Mouse (Mus musculus) left cerebral cortex, adult 18-20 months (tissue): ENCODE measurements around the gene Smco1. TPM values are rescaled to one million over a fixed set of nuclear protein-coding genes. Genes with fewer than 3 reads are reported as not detected.
"Not testable (repeated sequence)": the region's sequence is repeated elsewhere in the genome, so short reads cannot be mapped to it uniquely, and the experiment has no call there.

Experiments used
- DNase-seq, 2 experiments: peaks; one replicate each; pipeline ENCODE4 v3.0.0; 2021 to 2022; ENCODE audit warnings: low spot score in 2 of 2, mixed read lengths in 1 of 2
- long read RNA-seq, 2 experiments: library from polyadenylated mRNA; stranded (forward); transcript quantifications; one replicate each; pipeline ENCODE4 v2.0.0; 2021
- total RNA-seq, 2 experiments: library from RNA; stranded (reverse); gene quantifications; 2 replicates each; pipeline ENCODE4 v1.2.3; 2021

The Smco1 gene
- under 1 TPM; 0.23 to 0.35 TPM for total RNA-seq
- long read RNA-seq, experiment 1, result 0 reads
- long read RNA-seq, experiment 2, result 0 reads

DNA sequence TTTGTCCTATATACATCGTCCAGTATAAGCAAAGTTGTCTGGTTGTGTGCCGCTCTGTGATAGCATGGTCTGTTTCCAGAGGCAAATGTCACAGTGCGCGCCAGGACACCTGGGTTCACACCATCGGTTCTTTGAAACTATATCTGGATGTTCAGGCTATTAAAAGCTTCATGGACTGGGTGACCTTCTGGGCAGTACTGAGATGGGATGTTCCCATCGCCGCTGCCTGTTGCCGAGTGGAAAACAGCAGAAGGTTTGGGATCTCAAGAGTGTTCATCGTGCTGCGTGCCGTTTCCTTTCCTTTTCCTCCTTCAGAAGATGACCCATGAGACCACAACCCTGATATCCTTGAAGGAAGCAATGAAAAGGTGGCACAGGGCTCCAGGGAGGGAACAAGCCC lies at the start of gene Smco1:
Gene Smco1, plus strand, starts transcription at position 178 of the 400 bp plus-strand sequence.
- DNase-seq, result no peak

GRCm38 (mm10) chr16:32221803-32222202 lies 49.5 kb upstream of the Smco1 start:
- no peak for DNase-seq

DNA sequence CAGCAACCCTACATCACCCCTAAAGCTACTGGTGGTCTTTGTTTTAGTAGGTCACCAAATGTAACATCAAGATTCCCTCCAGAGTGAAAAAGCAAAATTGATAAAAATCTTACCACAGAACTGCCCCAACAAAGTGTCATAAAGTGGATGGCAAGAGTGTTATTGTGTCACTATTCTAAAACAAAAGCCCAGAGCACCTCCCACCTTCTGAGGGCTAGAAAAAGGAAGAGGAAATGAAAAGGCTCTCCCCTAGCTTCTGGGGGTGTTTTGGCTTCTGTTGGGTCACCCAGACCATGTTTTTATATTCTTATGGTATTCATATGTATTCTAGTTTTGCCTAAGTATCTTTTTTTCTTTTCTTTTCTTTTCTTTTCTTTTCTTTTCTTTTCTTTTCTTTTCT lies 48.9 kb upstream of the Smco1 start:
- DNase-seq, result no peak

- DNase-seq, result not testable (repeated sequence)
Measured at GRCm38 (mm10) chr16:32232050-32232449, 39.2 kb upstream of the Smco1 start.

GRCm38 (mm10) chr16:32237930-32238680 lies 33.2 kb upstream of the Smco1 start:
- no peak for DNase-seq

DNA sequence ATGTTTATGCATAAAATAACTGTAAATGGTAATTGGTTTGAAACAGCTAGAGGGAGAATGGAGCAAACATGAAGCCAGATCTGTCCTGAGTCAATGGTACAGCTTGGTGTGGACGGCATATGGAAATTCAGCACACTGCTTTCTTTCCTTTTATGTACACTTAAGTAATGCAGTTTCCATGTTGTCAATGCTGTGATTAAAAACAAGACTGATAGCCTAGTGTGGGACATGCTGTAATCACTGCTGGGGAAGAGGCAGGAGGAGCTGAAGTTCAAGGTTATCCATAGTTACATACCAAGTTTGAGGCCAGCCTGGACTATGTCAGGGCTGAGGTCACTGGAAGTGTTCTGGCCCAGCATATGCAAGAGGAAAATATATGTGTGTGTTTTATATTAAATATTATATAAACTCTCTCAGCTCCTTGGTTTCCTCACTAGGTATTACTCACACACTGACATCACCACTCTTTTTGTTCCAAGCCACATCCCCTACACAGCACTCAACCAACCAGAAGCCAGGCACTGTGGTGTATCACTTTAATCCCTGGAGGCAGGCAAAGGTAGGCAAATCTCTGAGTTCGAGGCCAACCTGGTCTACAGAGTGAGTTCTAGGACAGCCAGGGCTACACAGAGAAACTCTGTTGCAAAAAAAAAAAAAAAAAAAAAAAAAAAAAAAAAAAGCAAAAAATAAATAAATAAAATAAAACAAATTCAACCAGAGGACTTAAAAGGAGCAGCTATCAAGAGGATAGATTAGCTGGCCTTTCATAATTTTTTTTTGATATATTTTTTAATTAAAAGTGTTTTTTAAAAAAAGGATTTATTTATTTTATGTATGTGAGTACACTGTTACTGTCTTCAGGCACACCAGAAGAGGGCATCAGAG lies 31.6 kb upstream of the Smco1 start:
- no peak for DNase-seq

GRCm38 (mm10) chr16:32243901-32244300 lies 27.4 kb upstream of the Smco1 start:
- no peak for DNase-seq

DNA sequence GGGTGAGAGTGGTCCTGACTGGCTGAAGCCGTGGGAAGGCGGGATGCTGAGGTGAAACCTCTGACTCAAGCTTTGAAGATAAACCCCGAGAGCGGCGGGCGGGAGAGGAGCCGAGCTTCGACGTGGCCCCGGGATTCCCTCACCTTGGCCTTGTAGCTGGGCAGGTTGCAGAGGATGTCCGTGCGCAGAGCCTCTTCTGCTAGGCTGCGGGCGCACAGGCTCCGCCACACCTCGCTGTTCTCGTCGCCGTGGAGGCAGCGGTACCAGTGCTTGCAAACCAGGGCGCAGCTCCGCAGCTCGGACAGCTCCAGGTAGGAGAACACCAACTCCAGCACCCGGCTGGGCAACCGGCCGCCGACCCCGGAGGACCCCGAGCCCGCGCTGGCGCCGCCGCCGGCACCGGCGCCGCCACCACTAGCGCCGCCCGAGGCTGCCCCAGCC lies 24.9 kb upstream of the Smco1 start:
- peak in 1 of 2 experiments; percentile 42 for DNase-seq

- peak; percentile 99 for DNase-seq
Measured at GRCm38 (mm10) chr16:32246952-32247370, 24.3 kb upstream of the Smco1 start, which contains the start of the genes Fbxo45 and Wdr53. Fbxo45 (minus strand) TSS chr16:32247158. Wdr53 (plus strand) TSS chr16:32247227.

DNA sequence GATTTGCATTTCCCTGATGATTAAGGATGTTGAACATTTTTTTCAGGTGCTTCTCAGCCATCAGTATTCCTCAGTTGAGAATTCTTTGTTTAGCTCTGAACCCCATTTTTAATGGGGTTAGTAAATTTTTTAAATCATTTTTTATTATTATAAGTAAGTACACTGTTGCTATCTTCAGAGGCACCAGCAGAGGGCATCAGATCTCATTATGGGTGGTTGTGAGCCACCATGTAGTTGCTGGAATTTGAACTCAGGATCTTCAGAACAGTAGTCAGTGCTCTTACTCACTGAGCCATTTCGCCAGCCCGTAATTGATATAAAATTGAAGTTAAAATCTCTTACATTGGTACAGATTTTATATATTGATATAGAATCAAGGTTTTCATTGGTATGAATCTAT lies 7.0 kb upstream of the Smco1 start:
- not testable (repeated sequence) for DNase-seq

DNA sequence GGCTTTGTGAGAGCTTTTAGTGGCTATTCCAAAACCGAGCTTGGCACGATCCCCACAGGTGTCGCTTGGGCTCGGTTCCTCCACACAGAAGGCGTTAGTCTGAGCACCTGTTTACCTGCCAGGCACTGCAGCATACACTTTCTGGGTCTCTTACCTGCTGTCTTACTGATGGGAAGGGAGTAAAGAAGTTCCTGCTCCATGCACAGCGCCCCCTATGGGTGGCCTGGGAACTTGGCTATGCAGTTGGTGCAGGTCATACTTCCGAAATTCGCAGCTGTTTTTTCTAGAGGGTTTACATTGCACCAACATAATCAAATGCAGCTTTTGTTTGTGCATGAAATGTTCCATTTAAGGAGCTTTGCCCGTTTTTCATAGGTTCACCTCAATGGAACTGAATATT lies 2.1 kb downstream of the Smco1 start:
- no peak for DNase-seq

DNA sequence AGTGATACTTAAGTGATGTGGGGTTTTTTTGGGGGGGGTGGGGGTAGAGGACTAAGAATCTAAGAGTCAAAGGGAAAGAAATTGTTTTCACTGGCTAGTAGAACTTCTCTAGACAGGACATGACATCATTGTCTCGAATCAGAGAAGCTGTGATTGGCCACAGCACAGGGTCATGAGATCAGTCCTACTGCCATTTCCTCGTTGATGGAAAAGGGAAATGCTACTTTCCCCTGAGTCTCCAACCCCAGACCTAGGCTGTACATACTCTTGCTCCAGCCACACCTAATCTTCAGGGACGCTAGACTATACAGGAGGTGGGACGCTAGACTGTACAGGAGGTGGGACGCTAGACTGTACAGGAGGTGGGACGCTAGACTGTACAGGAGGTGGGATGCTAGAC lies 3.8 kb downstream of the Smco1 start:
- no peak for DNase-seq

- no peak for DNase-seq
Measured at GRCm38 (mm10) chr16:32275830-32276229, 4.6 kb downstream of the Smco1 start.

- DNase-seq, result peak; percentile 90 to 93
Measured at GRCm38 (mm10) chr16:32277308-32278256, 6.3 kb downstream of the Smco1 start, which contains the start of gene Rnf168. Rnf168 (plus strand) TSS chr16:32277459.

DNA sequence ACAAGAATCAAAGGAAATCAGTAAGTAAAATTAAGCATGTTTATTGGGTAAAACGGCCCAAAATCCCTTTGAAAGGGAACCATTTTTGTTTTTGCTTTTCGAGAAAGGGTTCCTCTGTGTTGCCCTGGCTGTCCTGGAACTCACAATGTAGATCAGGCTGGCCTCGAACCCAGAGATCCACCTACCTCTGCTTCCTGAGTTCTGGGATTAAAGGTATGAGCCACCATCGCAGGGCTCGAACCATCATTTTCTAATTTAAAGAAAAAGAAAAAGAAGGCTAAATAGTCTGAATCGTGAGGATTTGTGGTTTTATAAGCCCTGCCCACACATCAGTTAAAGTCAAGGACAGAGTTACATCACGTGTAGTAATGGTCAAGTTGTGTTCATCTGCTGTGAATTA lies 7.1 kb downstream of the Smco1 start:
- DNase-seq, result no peak

DNA sequence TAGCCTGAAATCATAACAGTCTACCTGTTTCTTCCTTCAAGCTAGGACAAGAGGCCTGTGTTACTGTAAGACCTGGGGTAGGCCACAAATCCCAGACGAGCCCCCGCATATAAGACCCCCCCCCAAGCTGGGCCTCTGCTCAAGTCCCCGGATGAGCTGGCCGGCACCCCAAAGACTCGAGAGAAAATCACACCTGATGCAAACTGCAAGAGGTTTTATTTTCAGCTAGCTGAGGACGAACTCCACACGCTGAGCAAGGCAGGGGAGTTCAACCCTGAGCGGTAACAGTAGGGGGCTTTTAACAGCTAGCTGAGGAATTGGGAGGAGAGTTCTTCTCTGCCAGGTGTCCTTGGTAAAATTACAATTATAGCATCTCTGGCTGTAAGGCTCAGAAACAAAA lies 8.9 kb downstream of the Smco1 start:
- no peak for DNase-seq

DNA sequence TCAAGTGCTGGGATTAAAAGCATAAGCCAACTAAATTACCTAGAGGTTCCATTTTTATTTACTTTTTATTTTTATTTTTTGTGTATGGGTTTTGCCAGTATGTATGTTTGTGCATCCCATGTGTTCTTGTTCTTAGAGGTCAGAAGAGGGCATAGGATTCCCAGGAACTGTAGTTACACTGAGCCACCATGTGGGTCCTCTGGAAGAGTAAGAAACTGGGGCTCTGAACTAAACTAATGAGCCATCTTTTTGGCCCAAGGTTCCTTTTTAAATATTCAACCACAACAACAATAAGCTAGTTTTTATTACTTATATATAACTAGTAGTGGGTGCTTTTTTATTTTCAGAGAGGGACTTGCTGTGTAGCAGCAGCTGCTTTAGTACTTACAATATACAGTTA lies 11.3 kb downstream of the Smco1 start:
- no peak for DNase-seq

DNA sequence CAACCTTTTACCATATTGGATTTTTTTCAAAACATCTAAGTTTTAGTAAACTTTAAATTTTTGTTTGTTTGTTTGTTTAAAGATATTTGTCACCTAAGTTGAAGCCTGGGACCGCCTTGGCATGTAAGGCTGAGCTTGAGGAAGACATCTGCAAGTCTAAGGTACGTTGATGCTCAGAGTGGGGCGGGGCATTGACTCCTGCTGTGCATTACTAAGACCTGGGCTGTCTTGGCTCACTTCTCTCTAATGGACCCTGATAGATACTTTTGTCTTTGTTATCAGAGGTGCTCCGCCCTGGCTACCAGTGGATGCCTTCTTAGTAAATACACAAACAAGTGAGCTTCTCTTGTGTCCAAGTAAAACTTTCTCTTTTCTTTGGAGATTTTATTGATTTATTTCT lies 20.6 kb downstream of the Smco1 start:
- DNase-seq, result no peak

GRCm38 (mm10) chr16:32299617-32300016 lies 28.3 kb downstream of the Smco1 start:
- DNase-seq, result not testable (repeated sequence)

GRCm38 (mm10) chr16:32303046-32303445 lies 31.8 kb downstream of the Smco1 start:
- no peak for DNase-seq

DNA sequence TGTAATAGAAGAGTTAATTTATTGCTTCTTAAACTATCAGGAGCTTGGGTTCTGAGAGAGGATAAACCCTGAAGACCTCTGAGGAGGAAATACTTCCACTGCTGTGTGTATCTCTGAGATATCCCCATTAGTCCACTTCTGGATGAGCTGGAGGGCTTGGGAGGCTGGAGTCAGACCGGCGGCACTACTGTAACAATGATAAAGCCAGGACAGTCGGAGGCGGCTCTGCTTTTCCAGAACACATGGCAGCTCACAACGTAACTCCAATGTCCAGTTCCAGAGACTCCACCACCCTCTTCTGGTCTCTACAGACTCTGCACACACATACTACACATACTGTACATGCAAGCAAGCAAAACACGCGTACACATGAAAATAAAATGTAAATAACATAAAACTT lies 32.6 kb downstream of the Smco1 start:
- DNase-seq, result no peak
